Mouse (Mus musculus): ENCODE measurements around the gene Slc6a3.

GRCm38 (mm10) chr13:73488707-73489106 is 47.8 kb upstream of the Slc6a3 start:
- TF ChIP-seq POLR2A (IDR thresholded peaks at IDR 0.05; ENCODE audit: insufficient read depth, low read depth, low read length), result no peak
- TF ChIP-seq CTCF (IDR thresholded peaks at IDR 0.05; ENCODE audit: insufficient read depth, low read depth, low read length), result no peak
